Mouse (Mus musculus) neutrophil, adult 5-6 weeks (primary cell): Measurements from ENCODE around the gene Kiss1r. TPM values are rescaled to one million over a fixed set of nuclear protein-coding genes. Genes with fewer than 3 reads are reported as not detected.
A peak's percentile ranks its signal among the peaks of the same experiment; 100 is the strongest.

ENCODE experiments used
- ATAC-seq: fragments of 151-379, 151-347 bp; 2 replicates; pipeline ENCODE4 v1.8.0; 2017; ENCODE audit warnings: mild to moderate bottlenecking, moderate TSS enrichment; ENCODE audit not compliant: insufficient number of reproducible peaks, poor library complexity, low FRiP score, severe bottlenecking; ENCODE audit errors: extremely low read depth
- total RNA-seq: library from RNA; stranded (forward); fragments of 200-1000 nt; gene quantifications from 2 replicates; pipeline ENCODE4 v1.2.3, GENCODE M21; 2017

Kiss1r gene
- total RNA-seq, 1 experiment from 2014 or later: 2.4 TPM

GRCm38 (mm10) chr10:79959847-79960601 lies 43.3 kb downstream of the Kiss1r start, which contains the start of gene Wdr18:
Gene Wdr18 (plus strand): TSS chr10:79960152.
- peak; percentile 90 for ATAC-seq

GRCm38 (mm10) chr10:79960671-79961294 lies 44.0 kb downstream of the Kiss1r start:
- no peak for ATAC-seq

GRCm38 (mm10) chr10:79964727-79965126 lies 48.0 kb downstream of the Kiss1r start:
- no peak for ATAC-seq

GRCm38 (mm10) chr10:79965325-79965724 lies 48.6 kb downstream of the Kiss1r start:
- ATAC-seq: no peak

GRCm38 (mm10) chr10:79966886-79967400 lies 50.2 kb downstream of the Kiss1r start:
- no peak for ATAC-seq

- ATAC-seq: no peak
Observed at GRCm38 (mm10) chr10:79968181-79968580, 51.4 kb downstream of the Kiss1r start.

GRCm38 (mm10) chr10:79969124-79969568 lies 52.4 kb downstream of the Kiss1r start:
- ATAC-seq: no peak

- no peak for ATAC-seq
Observed at GRCm38 (mm10) chr10:79970415-79971182, 53.8 kb downstream of the Kiss1r start, which contains the start of gene Grin3b. Gene Grin3b (plus strand): TSS chr10:79970715.

- ATAC-seq: no peak
Observed at GRCm38 (mm10) chr10:79971183-79971497, 54.4 kb downstream of the Kiss1r start.

Other genes starting within 250 kb of the Kiss1r start
- 16.0 and 16.1 TPM in 2 replicates for gene Tpgs1, start 247.6 kb upstream of the Kiss1r start, total RNA-seq
- 90.5 and 95.5 TPM in 2 replicates for gene Cdc34, start 234.8 kb upstream of the Kiss1r start, total RNA-seq
- gene Gzmm, start 228.0 kb upstream of the Kiss1r start, total RNA-seq: 1.5 and 2.9 TPM in 2 replicates
- gene Bsg, start 212.5 kb upstream of the Kiss1r start, total RNA-seq: 105 and 111 TPM in 2 replicates
- not detected in 2 replicates for gene Hcn2, start 200.3 kb upstream of the Kiss1r start, total RNA-seq
- 21.9 and 24.6 TPM in 2 replicates for gene Polrmt, start 170.4 kb upstream of the Kiss1r start, total RNA-seq
- gene Fgf22, start 161.9 kb upstream of the Kiss1r start, total RNA-seq: not detected in 2 replicates
- 12.0 and 15.9 TPM in 2 replicates for gene Rnf126, start 150.0 kb upstream of the Kiss1r start, total RNA-seq
- gene Fstl3, start 139.7 kb upstream of the Kiss1r start, total RNA-seq: 1.0 and 2.6 TPM in 2 replicates
- gene Prss57, start 126.0 kb upstream of the Kiss1r start, total RNA-seq: 1.1 and 1.2 TPM in 2 replicates
- gene Palm, start 123.4 kb upstream of the Kiss1r start, total RNA-seq: 40.6 and 42.1 TPM in 2 replicates
- gene Misp, start 96.0 kb upstream of the Kiss1r start, total RNA-seq: 1.0 and 1.4 TPM in 2 replicates
- 101 and 117 TPM in 2 replicates for gene Ptbp1, start 62.5 kb upstream of the Kiss1r start, total RNA-seq
- gene Prtn3, start 42.5 kb upstream of the Kiss1r start, total RNA-seq: not detected in 2 replicates
- 0.93 and 1.7 TPM in 2 replicates for gene Plppr3, start 42.3 kb upstream of the Kiss1r start, total RNA-seq
- not detected in 2 replicates for gene Elane, start 30.7 kb upstream of the Kiss1r start, total RNA-seq
- gene Cfd, start 26.1 kb upstream of the Kiss1r start, total RNA-seq: not detected in 2 replicates
- 14.0 and 15.0 TPM in 2 replicates for gene Med16, start 8.0 kb upstream of the Kiss1r start, total RNA-seq
- not detected in 2 replicates for gene Gm26602, start 6.1 kb upstream of the Kiss1r start, total RNA-seq
- 147 and 149 TPM in 2 replicates for gene R3hdm4, start 4.2 kb downstream of the Kiss1r start, total RNA-seq
- 58.8 and 68.0 TPM in 2 replicates for gene Arid3a, start 10.1 kb downstream of the Kiss1r start, total RNA-seq
- 11.4 and 15.9 TPM in 2 replicates for gene Wdr18, start 43.2 kb downstream of the Kiss1r start, total RNA-seq
- gene Grin3b, start 53.7 kb downstream of the Kiss1r start, total RNA-seq: not detected in 2 replicates
- 80.7 and 81.4 TPM in 2 replicates for gene Tmem259, start 67.4 kb downstream of the Kiss1r start, total RNA-seq
- gene Cnn2, start 71.6 kb downstream of the Kiss1r start, total RNA-seq: 284 and 308 TPM in 2 replicates
- gene Abca7, start 79.5 kb downstream of the Kiss1r start, total RNA-seq: 45.9 and 53.7 TPM in 2 replicates
- gene Arhgap45, start 99.7 kb downstream of the Kiss1r start, total RNA-seq: 695 and 736 TPM in 2 replicates
- gene Polr2e, start 122.8 kb downstream of the Kiss1r start, total RNA-seq: 47.7 and 66.4 TPM in 2 replicates
- gene Gpx4, start 130.2 kb downstream of the Kiss1r start, total RNA-seq: 206 and 276 TPM in 2 replicates
- gene Sbno2, start 188.6 kb downstream of the Kiss1r start, total RNA-seq: 232 and 238 TPM in 2 replicates
- 229 and 235 TPM in 2 replicates for gene Stk11, start 198.8 kb downstream of the Kiss1r start, total RNA-seq
- 34.4 and 38.6 TPM in 2 replicates for gene Atp5d, start 221.7 kb downstream of the Kiss1r start, total RNA-seq
- gene Cbarp, start 223.9 kb downstream of the Kiss1r start, total RNA-seq: 0.98 and 1.6 TPM in 2 replicates
- gene Midn, start 231.3 kb downstream of the Kiss1r start, total RNA-seq: 126 and 143 TPM in 2 replicates
- 151 and 158 TPM in 2 replicates for gene Cirbp, start 249.0 kb downstream of the Kiss1r start, total RNA-seq